Mouse (Mus musculus) cerebellum, adult 2 months (tissue): ENCODE measurements around the gene Myo15.

Source experiments
- CTCF ChIP-seq: fragments of 200-500 bp; IDR thresholded peaks from 2 replicates; pipeline ENCODE4 v1.5.1; 2011; ENCODE audit warnings: low read depth, mild to moderate bottlenecking, control low read depth, low read length, moderate library complexity, borderline replicate concordance; ENCODE audit not compliant: insufficient read depth
- POLR2A ChIP-seq: fragments of 200-500 bp; IDR thresholded peaks from 2 replicates; pipeline ENCODE4 v1.6.1; 2011; ENCODE audit warnings: low read length, control low read depth, borderline replicate concordance; ENCODE audit not compliant: insufficient read depth

DNA sequence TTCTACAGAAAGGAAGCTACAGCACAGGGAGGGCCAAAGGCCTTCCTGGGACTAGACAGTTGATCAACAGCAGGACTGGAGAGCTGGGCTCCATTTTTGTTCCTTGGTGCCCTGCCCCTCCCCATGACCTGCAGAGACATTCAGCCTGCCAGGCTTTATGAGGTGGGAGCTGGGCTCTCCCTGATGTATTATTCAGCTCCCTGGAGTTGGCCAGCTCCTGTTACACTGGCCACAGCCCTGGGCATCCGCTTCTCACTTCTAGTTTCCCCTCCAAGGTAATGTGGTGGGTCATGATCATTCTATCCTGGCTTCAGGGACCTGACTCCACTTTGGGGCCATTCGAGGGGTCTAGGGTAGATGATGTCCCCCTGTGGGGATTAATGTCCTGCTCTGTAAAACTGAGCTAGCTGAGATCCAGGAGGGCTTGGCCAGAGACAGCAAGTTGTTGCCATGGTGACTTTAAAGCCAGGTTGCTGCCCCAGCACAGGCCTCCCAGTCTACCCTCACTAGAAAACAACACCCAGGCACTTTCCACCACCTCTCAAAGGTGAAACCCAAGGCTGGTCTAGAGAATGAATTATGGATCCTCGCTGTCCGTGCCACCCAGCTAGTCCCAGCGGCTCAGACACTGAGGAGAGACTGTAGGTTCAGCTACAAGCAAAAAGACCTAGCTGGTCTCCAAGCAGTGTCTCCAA lies 6.7 kb downstream of the Myo15 start:
- no peak for TF ChIP-seq POLR2A
- TF ChIP-seq CTCF: no peak
